Mouse (Mus musculus) left cerebral cortex, postnatal 25 days (tissue): Measurements from ENCODE around the gene Jrkl. TPM values are rescaled to one million over a fixed set of nuclear protein-coding genes. Genes with fewer than 3 reads are reported as not detected.

Experiments used
- total RNA-seq, 2 experiments: library from RNA; stranded (reverse); gene quantifications; 2 replicates each; pipeline ENCODE4 v1.2.3; 2021

Gene Jrkl
- total RNA-seq, 2 experiments from 2014 or later: 9.3 to 9.6 TPM

Other genes with a start within 250 kb of the Jrkl start
- 10 to 100 TPM; 13.2 to 13.3 TPM for gene Ccdc82, start 1.1 kb upstream of the Jrkl start, total RNA-seq
- gene Maml2, start 52.1 kb upstream of the Jrkl start, total RNA-seq: 1 to 10 TPM; 5.5 to 6.2 TPM
- gene Gm17571, start 200.9 kb upstream of the Jrkl start, total RNA-seq: not detected